Mouse (Mus musculus) thymus, postnatal 10 days (tissue): ENCODE data around the gene Sgcg.

Experiments
- DNase-seq, 2 experiments: peaks; one replicate each; pipeline ENCODE4 v3.0.0; 2021; ENCODE audit warnings: low spot score in 2 of 2

Gene Sgcg

GRCm38 (mm10) chr14:61258352-61258751 lies at the start of gene Sgcg:
Gene Sgcg, minus strand, starts transcription at chr14:61258490.
- DNase-seq, result no peak

DNA sequence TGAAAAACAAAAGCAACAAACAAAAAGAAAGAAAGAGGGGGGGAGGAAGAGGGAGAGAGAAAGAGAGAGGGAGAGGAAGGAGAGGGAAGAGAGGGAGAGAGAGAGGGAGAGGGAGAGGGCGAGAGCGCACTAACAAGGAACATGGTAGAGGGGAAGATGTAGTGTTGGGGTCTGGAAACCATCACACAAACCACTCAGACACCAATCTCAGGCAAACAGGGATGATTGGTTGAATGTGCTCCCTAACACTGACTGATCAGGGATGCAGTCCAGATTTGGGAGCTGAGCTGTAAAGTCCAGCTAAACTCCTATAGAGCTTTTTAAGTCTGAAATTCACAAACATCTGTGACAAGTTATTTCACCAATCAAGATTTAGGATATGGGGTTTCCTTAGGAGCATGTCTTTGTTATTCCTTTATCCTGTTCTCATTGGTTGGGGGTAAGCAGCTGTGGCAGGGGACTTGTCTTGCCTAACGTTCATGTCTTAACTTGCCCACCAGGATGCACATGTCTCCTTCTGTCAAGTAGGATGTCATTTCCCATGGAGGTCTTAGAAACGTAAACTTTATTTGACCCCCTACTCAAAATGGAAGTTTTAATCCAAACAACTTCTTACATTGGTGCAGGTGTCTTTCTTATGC lies 45.8 kb upstream of the Sgcg start:
- no peak for DNase-seq

GRCm38 (mm10) chr14:61302428-61302827 lies 44.1 kb upstream of the Sgcg start:
- DNase-seq, result no peak

GRCm38 (mm10) chr14:61301323-61301722 lies 43.0 kb upstream of the Sgcg start:
- DNase-seq, result no peak

GRCm38 (mm10) chr14:61299810-61300209 lies 41.5 kb upstream of the Sgcg start:
- DNase-seq, result no peak

GRCm38 (mm10) chr14:61294738-61295079 lies 36.4 kb upstream of the Sgcg start:
- DNase-seq, result peak; percentile 21 to 51

DNA sequence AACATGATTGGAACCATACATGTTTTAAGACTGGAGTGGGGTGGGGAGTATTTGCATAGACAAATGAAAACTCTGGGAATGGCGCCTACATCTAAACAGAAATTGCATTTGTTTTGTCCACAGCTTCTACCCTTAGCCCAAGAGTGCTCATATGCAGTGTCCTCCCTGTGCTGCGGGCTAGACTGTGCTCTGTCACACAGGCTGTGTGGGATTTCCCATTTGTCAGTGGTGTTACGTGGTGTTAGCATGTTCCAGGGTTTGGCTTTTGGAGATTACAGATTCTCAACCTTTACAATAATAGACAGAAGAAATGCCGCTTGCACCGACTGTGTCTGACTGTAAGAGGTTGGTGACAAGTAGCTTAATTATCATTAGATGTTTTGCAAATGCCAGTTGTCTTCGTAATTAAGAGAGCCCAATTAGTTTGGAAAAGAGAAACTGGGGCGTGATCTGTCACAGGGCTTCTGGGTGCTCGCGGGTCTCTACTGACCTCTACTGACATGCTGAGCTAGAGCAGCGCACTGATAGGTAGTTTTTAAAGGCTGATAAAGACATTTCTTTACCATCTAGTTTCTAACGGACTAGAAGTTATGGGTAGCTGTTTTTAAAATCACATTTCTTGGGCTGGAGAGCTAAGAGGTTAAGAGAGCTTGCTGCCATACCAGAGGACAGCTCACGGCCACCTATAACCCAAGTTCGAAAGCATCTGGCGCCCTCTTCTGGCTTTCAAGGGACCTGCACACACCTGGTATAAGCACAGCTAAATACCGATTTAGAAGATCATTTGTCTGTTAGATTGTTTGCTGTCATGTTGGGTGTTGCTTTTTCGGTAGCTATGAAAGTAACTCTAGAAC lies 35.8 kb upstream of the Sgcg start:
- peak; percentile 47 to 73 for DNase-seq

DNA sequence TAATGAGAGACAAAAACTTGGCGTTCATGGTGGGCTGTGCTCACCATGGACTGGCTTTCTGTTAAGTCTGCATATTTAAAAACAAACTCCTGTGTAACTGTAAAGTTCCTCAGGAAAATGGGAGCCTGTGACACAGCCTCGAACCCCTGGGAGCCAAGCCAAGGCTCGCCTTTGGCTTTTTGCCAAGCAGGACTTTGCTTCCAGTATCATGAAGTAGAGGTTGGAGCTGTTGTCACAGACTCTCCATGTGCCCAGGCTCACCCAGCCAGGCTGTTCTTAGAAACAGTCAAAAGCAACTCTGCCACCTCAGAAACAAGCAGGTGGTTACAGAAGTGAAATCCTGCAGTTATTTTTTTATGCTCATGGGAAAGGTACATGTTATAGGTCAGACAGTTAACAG lies 32.4 kb upstream of the Sgcg start:
- no peak for DNase-seq

DNA sequence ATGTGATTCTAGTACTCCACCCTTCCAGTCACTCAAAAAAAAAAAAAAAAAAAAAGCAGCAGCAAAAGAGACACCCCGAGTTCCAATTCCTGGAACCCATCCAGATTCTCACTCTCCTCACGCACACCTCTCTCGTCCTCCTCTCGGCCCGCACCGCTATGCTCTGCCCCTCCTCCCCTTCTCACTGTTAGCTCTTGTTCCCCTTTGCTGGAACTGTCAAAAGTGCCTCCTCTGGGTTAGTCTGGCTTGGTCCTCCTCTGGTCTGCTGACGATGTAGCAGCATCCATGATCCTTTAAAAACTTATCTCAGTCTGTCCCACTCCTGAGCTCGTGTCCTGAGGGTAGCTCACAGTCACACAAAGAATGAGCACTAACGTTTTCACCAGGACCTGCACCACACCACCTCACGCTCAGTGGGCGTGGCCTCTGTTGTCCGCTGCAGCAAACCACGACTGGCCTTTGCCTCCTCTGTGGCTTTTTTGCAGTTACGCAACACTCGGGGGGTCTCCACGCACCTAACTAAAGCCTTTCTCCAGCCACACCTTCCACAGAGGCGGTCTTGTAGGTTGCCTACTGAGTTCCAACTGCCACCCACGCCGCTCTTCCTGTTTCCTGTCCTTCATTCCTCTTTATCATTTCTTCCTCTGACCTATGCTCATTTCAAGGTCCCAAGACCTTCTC lies 30.5 kb upstream of the Sgcg start:
- DNase-seq, result no peak

GRCm38 (mm10) chr14:61278676-61279300 lies 20.5 kb upstream of the Sgcg start:
- no peak for DNase-seq

GRCm38 (mm10) chr14:61277285-61277684 lies 19.0 kb upstream of the Sgcg start:
- DNase-seq, result peak; percentile 15 to 64

- DNase-seq, result no peak
These were observed 16.3 kb upstream of the Sgcg start for GRCm38 (mm10) chr14:61274414-61275198.

- no peak for DNase-seq
These were observed 9.7 kb upstream of the Sgcg start for GRCm38 (mm10) chr14:61267908-61268475.

DNA sequence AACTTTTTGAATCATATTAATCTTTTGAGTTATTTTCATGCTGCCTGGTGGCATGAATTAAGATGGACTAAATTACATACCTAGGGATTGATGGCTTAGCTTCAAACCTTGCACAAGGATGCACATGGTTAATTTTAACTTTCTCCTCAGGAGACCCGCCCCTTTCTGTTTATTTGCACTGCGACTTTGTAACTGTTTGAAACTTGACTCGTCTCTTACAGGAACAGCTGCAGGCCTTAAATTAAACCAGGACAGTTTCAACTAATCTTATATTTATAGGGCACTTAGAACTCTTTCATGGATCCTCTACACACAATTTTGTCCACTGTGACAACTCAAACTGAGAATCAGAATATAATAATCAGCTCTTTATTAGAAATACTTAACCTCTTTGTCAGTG lies 794 bp upstream of the Sgcg start:
- no peak for DNase-seq

GRCm38 (mm10) chr14:61252596-61253388 lies 5.5 kb downstream of the Sgcg start:
- no peak for DNase-seq

GRCm38 (mm10) chr14:61246444-61246843 lies 11.8 kb downstream of the Sgcg start:
- no peak for DNase-seq

- DNase-seq, result peak in 1 of 2 experiments; percentile 61
These were observed 15.7 kb downstream of the Sgcg start for GRCm38 (mm10) chr14:61242611-61243010.

DNA sequence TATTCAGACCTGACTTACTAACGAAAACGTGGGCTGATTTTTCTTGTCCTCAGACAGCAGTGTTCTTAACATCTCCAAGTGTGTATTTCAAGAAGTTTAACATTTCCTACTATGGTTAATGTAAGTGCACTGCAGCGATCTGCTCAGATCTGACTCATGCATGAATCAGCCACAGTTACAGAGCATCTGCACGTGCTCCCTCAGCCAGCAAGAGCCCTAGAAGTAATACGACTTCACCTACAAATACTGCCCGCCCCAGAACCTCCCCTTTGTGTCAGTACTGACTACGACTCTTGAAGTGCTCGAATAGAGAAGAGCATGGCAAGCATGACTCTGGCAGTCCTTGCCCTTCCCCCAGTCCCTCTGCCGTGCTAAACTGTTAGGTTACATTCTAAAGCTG lies 19.5 kb downstream of the Sgcg start:
- no peak for DNase-seq

DNA sequence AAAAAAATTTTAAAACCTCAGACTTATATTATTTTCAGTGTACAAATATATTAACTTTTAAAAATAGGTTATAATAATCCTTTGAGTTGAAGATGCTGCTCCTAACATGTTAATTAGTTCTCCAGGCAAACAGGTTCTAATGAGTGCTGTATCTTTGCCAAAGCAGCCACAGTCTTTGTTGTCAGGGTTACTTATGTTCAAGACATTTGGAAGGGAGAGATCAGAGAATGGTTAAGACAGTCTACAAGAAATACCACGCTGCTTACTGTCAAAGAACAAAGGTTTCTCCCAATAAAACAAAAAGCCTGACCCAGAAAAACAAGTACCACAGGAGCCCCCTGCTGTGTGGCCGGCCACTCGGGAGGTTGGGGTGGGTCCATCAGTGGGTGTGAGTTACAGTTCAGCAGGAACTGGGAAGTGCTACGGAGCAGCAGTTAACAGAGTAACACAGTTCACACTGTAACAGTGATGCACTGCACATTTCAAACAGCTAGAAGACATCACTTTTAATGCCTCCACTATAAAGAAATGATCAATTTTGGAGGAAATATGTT lies 21.1 kb downstream of the Sgcg start:
- no peak for DNase-seq

GRCm38 (mm10) chr14:61235846-61236474 lies 22.3 kb downstream of the Sgcg start:
- DNase-seq, result no peak
